Mouse (Mus musculus): ENCODE data around the gene Naaa.

The Naaa gene

GRCm38 (mm10) chr5:92215308-92215707 lies 62.7 kb downstream of the Naaa start, which contains the start of gene U90926:
U90926 (minus strand) TSS chr5:92215408.
- no peak for DNase-seq (ENCODE audit: low spot score)

GRCm38 (mm10) chr5:92212231-92212630 lies 65.7 kb downstream of the Naaa start:
- DNase-seq (ENCODE audit: low spot score), result no peak

GRCm38 (mm10) chr5:92210205-92210604 lies 67.8 kb downstream of the Naaa start:
- no peak for DNase-seq (ENCODE audit: low spot score)

All from urinary bladder, postnatal 25 days (tissue).